Mouse (Mus musculus): Measurements from ENCODE around the gene Atg2a. TPM values are rescaled to one million over a fixed set of nuclear protein-coding genes. Genes with fewer than 3 reads are reported as not detected.
A peak's percentile ranks its signal among the peaks of the same experiment; 100 is the strongest.

Atg2a gene
- total RNA-seq (2012; rRNA removed) (9.5 and 10.0 TPM in 2 replicates), total RNA-seq (2014; rRNA removed) (2.3 and 2.8 TPM in 2 replicates), polyA plus RNA-seq (2012; ENCODE audit: insufficient read length, low read depth) (9.4 and 13.9 TPM in 2 replicates)

GRCm38 (mm10) chr19:6241274-6242107 is at the start of gene Atg2a:
Gene Atg2a (plus strand): TSS chr19:6241668.
- Histone ChIP-seq H3K36me3 (replicated peaks in 1 of 2; ENCODE audit: control insufficient read depth in 1 of 2, insufficient read depth in 1 of 2, low read length in 1 of 2) (peaks cover 19 to 32% of the 10 kb centered on the region in 2 experiments), H3K9ac (ENCODE audit: insufficient read depth, low read depth) (peak within 1 kb of the TSS; percentile 95), H3K4me3 (replicated peaks in 1 of 3; ENCODE audit: low read depth in 2 of 3, low read length in 2 of 3, poor library complexity in 1 of 3) (peak within 1 kb of the TSS; percentile 78 to 100 (median 98)), H3K79me2 (replicated peaks; ENCODE audit: control insufficient read depth, extremely low read depth, insufficient read depth, poor library complexity, severe bottlenecking) (peaks cover 10% of the 10 kb centered on the region; the same call in 1 of the 2 replicates), H3K27ac (ENCODE audit: insufficient read depth, low read depth) (peak within 1 kb of the TSS; percentile 67), H3K4me2 (ENCODE audit: insufficient read depth, low read depth, poor library complexity, severe bottlenecking) (peak within 1 kb of the TSS; percentile 83), H3K9me3 (replicated peaks; ENCODE audit: low read length) (no peaks in the 10 kb centered on the region), H3K27me3 (replicated peaks) (no peaks in the 10 kb centered on the region), H3K4me1 (ENCODE audit: control insufficient read depth in 1 of 2, insufficient read depth in 2 of 2) (peaks cover 0 to 21% of the 10 kb centered on the region in 2 experiments; a peak in 2 of 4 replicates)
- DNase-seq (ENCODE audit: extremely low read depth): peak; percentile 99
- in situ Hi-C loops (cut with MboI; ENCODE audit: low pct_ligation_motif_present, low pct_unique_long_range_greater_than_20kb, low sequenced_read_pairs) (no loop called here), dilution Hi-C loops (cut with MboI; ENCODE audit: extremely low pct_ligation_motif_present, extremely low pct_unique_long_range_greater_than_20kb, low sequenced_read_pairs) (no loop called here)
- no peak for TF ChIP-seq USF1 (IDR thresholded peaks at IDR 0.05; ENCODE audit: low read depth, low read length)
- no peak for TF ChIP-seq MAFK (IDR thresholded peaks at IDR 0.05; ENCODE audit: insufficient replicate concordance, low read length)
- no peak for TF ChIP-seq BHLHE40 (IDR thresholded peaks at IDR 0.05; ENCODE audit: low read depth, low read length)
- peak; percentile 100 for TF ChIP-seq ZNF384 (IDR thresholded peaks at IDR 0.05; ENCODE audit: low read depth, low read length)
- TF ChIP-seq RAD21 (IDR thresholded peaks at IDR 0.05; ENCODE audit: low read depth, low read length): no peak
- TF ChIP-seq RCOR1 (conservative IDR thresholded peaks at IDR 0.05; ENCODE audit: low read depth, low read length): no peak
- no peak for TF ChIP-seq SMC3 (IDR thresholded peaks at IDR 0.05; ENCODE audit: low read depth, low read length)
- peak; percentile 74; the same call in 1 of the 2 replicates for TF ChIP-seq MXI1 (IDR thresholded peaks at IDR 0.05; ENCODE audit: low read depth, low read length)
- peak; percentile 77 for TF ChIP-seq HCFC1 (IDR thresholded peaks at IDR 0.05; ENCODE audit: low read depth, low read length)
- TF ChIP-seq TBP (conservative IDR thresholded peaks at IDR 0.05; ENCODE audit: low read depth, low read length): peak; percentile 37; the same call in 1 of the 2 replicates
- TF ChIP-seq POLR2A (IDR thresholded peaks at IDR 0.05; ENCODE audit: low read depth, low read length): peak; percentile 68
- TF ChIP-seq ZC3H11A (IDR thresholded peaks at IDR 0.05; ENCODE audit: low read depth, low read length): no peak
- TF ChIP-seq ZMIZ1 (IDR thresholded peaks at IDR 0.05; ENCODE audit: low read depth, low read length): 0 out of 2 replicates have a peak, but pooled peaks have one; percentile 19
- TF ChIP-seq USF2 (conservative IDR thresholded peaks at IDR 0.05; ENCODE audit: low read depth, low read length): no peak
- 0 out of 2 replicates have a peak, but pooled peaks have one; percentile 18 for TF ChIP-seq MAX (IDR thresholded peaks at IDR 0.05; ENCODE audit: low read length)
- TF ChIP-seq NELFE (IDR thresholded peaks at IDR 0.05; ENCODE audit: low read depth, low read length): peak; percentile 56; the same call in 1 of the 2 replicates
- no peak for TF ChIP-seq EP300 (IDR thresholded peaks at IDR 0.05; ENCODE audit: low read length)
- peak; percentile 85 for TF ChIP-seq NRF1 (IDR thresholded peaks at IDR 0.05; ENCODE audit: low read depth, low read length)
- TF ChIP-seq POLR2AphosphoS2 (IDR thresholded peaks at IDR 0.05; ENCODE audit: low read depth, low read length): no peak
- TF ChIP-seq UBTF (IDR thresholded peaks at IDR 0.05; ENCODE audit: low read depth, low read length): peak; percentile 100
- TF ChIP-seq TCF12 (IDR thresholded peaks at IDR 0.05; ENCODE audit: low read depth, low read length): peak; percentile 58
- no peak for TF ChIP-seq MAZ (IDR thresholded peaks at IDR 0.05; ENCODE audit: low read depth, low read length)
- no peak for TF ChIP-seq E2F4 (IDR thresholded peaks at IDR 0.05; ENCODE audit: insufficient replicate concordance, low read depth, low read length)
- 0 out of 2 replicates have a peak, but pooled peaks have one; percentile 8 for TF ChIP-seq IRF4 (IDR thresholded peaks at IDR 0.05; ENCODE audit: low read depth, low read length)
- TF ChIP-seq JUND (conservative IDR thresholded peaks at IDR 0.05; ENCODE audit: low read depth, low read length): peak; percentile 38; the same call in 1 of the 2 replicates
- no peak for TF ChIP-seq MYC (IDR thresholded peaks at IDR 0.05; ENCODE audit: low read depth, low read length)
- TF ChIP-seq CTCF (conservative IDR thresholded peaks at IDR 0.05 in 1 of 2, IDR thresholded peaks at IDR 0.05 in 1 of 2; ENCODE audit: low read depth in 2 of 2, low read length in 2 of 2): no peak
- TF ChIP-seq KAT2A (IDR thresholded peaks at IDR 0.05; ENCODE audit: insufficient replicate concordance, low read length): peak; percentile 64; the same call in 1 of the 2 replicates
- peak; percentile 55; the same call in 1 of the 2 replicates for TF ChIP-seq CHD2 (IDR thresholded peaks at IDR 0.05; ENCODE audit: low read length)
- TF ChIP-seq CHD1 (IDR thresholded peaks at IDR 0.05; ENCODE audit: low read depth, low read length): no peak
- peak; percentile 87 for TF ChIP-seq SIN3A (IDR thresholded peaks at IDR 0.05; ENCODE audit: low read length)
- peak; percentile 18; the same call in 1 of the 2 replicates for TF ChIP-seq JUN (IDR thresholded peaks at IDR 0.05; ENCODE audit: insufficient read depth, low read depth, low read length)
- peak; percentile 60; the same call in 1 of the 2 replicates for TF ChIP-seq ELF1 (IDR thresholded peaks at IDR 0.05; ENCODE audit: low read depth, low read length)
- peak; percentile 45; the same call in 1 of the 2 replicates for TF ChIP-seq MEF2A (IDR thresholded peaks at IDR 0.05; ENCODE audit: borderline replicate concordance, low read depth, low read length)
- 0 out of 2 replicates have a peak, but pooled peaks have one; percentile 28 for TF ChIP-seq ZKSCAN1 (IDR thresholded peaks at IDR 0.05; ENCODE audit: borderline replicate concordance, low read depth, low read length)
- no peak for TF ChIP-seq ETS1 (conservative IDR thresholded peaks at IDR 0.05; ENCODE audit: low read depth, low read length)
- TF ChIP-seq GABPA (IDR thresholded peaks at IDR 0.05; ENCODE audit: insufficient replicate concordance, low read depth, low read length): no peak
